Mouse (Mus musculus) embryonic facial prominence, embryonic 12.5 days (tissue): ENCODE measurements around the gene Foxk2. TPM values are rescaled to one million over a fixed set of nuclear protein-coding genes. Genes with fewer than 3 reads are reported as not detected.

Experiments
- ATAC-seq: fragments of 200-750 bp; cut with Nextera tagmentation; 2 replicates; pipeline ENCODE4 v1.8.0; 2017; ENCODE audit not compliant: insufficient number of reproducible peaks, insufficient read depth, low FRiP score, low TSS enrichment
- H3K27ac ChIP-seq: fragments of 300-500 bp; sonication (generic); 2 replicates; pipeline ENCODE4 v1.5.1; 2016; ENCODE audit warnings: mild to moderate bottlenecking
- H3K27me3 ChIP-seq: fragments of 300-500 bp; sonication (generic); 2 replicates; pipeline ENCODE4 v1.6.1; 2016; ENCODE audit warnings: mild to moderate bottlenecking, moderate library complexity
- H3K36me3 ChIP-seq: fragments of 300-500 bp; sonication (generic); 2 replicates; pipeline ENCODE4 v1.6.1; 2016; ENCODE audit warnings: mild to moderate bottlenecking
- H3K4me1 ChIP-seq: fragments of 300-500 bp; sonication (generic); 2 replicates; pipeline ENCODE4 v1.6.1; 2016
- H3K4me2 ChIP-seq: fragments of 300-500 bp; sonication (generic); replicated peaks from 2 replicates; pipeline ENCODE4 v1.6.1; 2016; ENCODE audit warnings: mild to moderate bottlenecking, moderate library complexity
- H3K4me3 ChIP-seq: fragments of 300-500 bp; sonication (generic); 2 replicates; pipeline ENCODE4 v1.5.1; 2016; ENCODE audit warnings: mild to moderate bottlenecking
- H3K9ac ChIP-seq: fragments of 300-500 bp; sonication (generic); 2 replicates; pipeline ENCODE4 v1.6.1; 2016; ENCODE audit warnings: mild to moderate bottlenecking, moderate library complexity
- H3K9me3 ChIP-seq: fragments of 300-500 bp; sonication (generic); 2 replicates; pipeline ENCODE4 v1.6.1; 2016; ENCODE audit warnings: mild to moderate bottlenecking, moderate library complexity
- WGBS: fragments of 180-500 bp; shearing (Covaris S2); methylation state at CpG from one replicate; pipeline ENCODE4 v1.1.7; 2016; 5-methylcytosine and 5-hydroxymethylcytosine counted together
- polyA plus RNA-seq: library from polyadenylated mRNA; unstranded; fragments of >200 nt; fragmentation: Nextera tagmentation; extraction: Ambion mirVana; gene quantifications from 2 replicates; pipeline ENCODE4 v1.2.1, GENCODE M21; 2016

Foxk2 gene
- 10.6 and 10.8 TPM in 2 replicates for polyA plus RNA-seq

GRCm38 (mm10) chr11:121259160-121260100 is at the start of gene Foxk2:
Gene Foxk2, plus strand, starts transcription at chr11:121259990.
- under 1% methylated on average over 90 of the region's 91 CpGs for WGBS
- H3K9me3 ChIP-seq, result no peaks in the 10 kb centered on the region
- peak within 1 kb of the TSS; percentile 99 for H3K4me3 ChIP-seq
- peaks cover 17% of the 10 kb centered on the region for H3K4me1 ChIP-seq
- H3K9ac ChIP-seq, result peak within 1 kb of the TSS; percentile 99
- H3K27ac ChIP-seq, result peak within 1 kb of the TSS; percentile 74
- H3K27me3 ChIP-seq, result no peaks in the 10 kb centered on the region
- peak within 1 kb of the TSS; percentile 95 for H3K4me2 ChIP-seq
- H3K36me3 ChIP-seq, result peaks cover 36% of the 10 kb centered on the region
- ATAC-seq, result peak; percentile 96

DNA sequence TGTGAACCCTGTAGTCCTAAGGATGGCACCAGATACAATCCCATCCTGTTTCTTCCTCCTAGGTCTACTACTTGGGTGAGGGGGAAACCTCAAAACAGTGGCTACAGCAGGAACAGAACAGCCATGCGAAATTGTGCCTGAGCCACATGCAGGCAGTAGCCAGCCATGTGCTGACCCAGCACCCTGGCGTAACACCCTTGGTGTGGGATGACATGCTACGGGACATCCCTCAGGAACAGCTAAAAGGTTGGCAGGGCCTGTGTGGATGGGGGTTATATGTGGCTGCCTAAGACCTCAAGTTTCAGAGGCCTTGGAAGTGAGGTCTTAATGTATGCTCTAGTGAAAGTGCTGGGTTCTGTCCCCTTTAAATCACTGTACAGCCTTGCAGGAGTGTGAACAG is 43.0 kb upstream of the Foxk2 start:
- Histone ChIP-seq H3K4me2 (no peak overlapping the region), H3K27ac (no peak overlapping the region), H3K27me3 (no peaks in the 10 kb centered on the region), H3K4me1 (no peaks in the 10 kb centered on the region), H3K9me3 (no peaks in the 10 kb centered on the region), H3K4me3 (no peak overlapping the region), H3K9ac (no peak overlapping the region), H3K36me3 (peaks cover 58% of the 10 kb centered on the region)
- 96% methylated on average over 3 of the region's 3 CpGs for WGBS
- no peak for ATAC-seq

- ATAC-seq, result no peak
- Histone ChIP-seq H3K4me2 (no peak overlapping the region), H3K36me3 (peaks cover 82% of the 10 kb centered on the region), H3K4me1 (no peaks in the 10 kb centered on the region), H3K27me3 (no peaks in the 10 kb centered on the region), H3K27ac (no peak overlapping the region), H3K9ac (no peak overlapping the region), H3K4me3 (no peak overlapping the region), H3K9me3 (no peaks in the 10 kb centered on the region)
- 91% methylated on average over 11 of the region's 11 CpGs for WGBS
These were observed 40.0 kb upstream of the Foxk2 start for GRCm38 (mm10) chr11:121219776-121220175.

GRCm38 (mm10) chr11:121220771-121221170 is 39.0 kb upstream of the Foxk2 start:
- no peaks in the 10 kb centered on the region for H3K4me1 ChIP-seq
- H3K27me3 ChIP-seq, result no peaks in the 10 kb centered on the region
- ATAC-seq, result no peak
- H3K9me3 ChIP-seq, result no peaks in the 10 kb centered on the region
- peaks cover 89% of the 10 kb centered on the region for H3K36me3 ChIP-seq
- no peak overlapping the region for H3K4me3 ChIP-seq
- no peak overlapping the region for H3K4me2 ChIP-seq
- H3K27ac ChIP-seq, result no peak overlapping the region
- no peak overlapping the region for H3K9ac ChIP-seq
- 84% methylated on average over 5 of the region's 5 CpGs for WGBS

DNA sequence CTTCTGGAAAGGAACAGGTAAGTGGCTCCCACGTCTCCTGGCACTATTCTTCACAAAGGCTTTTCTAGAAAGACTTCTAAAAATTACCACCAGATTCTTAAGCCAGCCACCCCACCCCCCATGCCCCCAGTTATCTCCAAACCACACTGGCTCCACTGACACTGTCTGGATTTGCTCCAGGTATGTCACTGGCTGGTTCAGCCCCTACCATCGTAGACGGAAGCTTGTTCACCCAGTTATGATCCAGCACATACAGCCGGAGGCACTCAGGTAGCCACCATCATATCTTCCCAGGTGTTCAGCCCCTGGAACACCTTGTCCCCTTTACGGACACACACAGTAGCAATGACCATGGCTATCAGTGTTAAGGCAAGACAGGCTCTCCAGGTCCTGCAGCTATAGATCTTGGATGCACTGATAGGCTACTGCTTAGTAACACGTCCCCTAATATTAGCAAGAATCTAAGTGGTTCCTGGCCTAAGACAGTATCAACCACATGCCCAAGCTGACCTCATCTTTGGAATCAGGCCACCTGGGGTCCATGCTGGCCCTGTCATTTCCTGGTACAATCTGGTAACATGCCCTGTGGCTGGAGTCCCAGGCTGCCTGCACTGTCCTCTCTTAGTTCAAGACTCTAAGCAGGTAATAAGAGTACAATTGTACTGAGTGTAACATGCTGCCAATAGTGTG is 38.3 kb upstream of the Foxk2 start:
- Histone ChIP-seq H3K4me3 (no peak overlapping the region), H3K36me3 (peaks cover 89% of the 10 kb centered on the region), H3K27ac (no peak overlapping the region), H3K9ac (no peak overlapping the region), H3K27me3 (no peaks in the 10 kb centered on the region), H3K4me2 (no peak overlapping the region), H3K9me3 (no peaks in the 10 kb centered on the region), H3K4me1 (no peaks in the 10 kb centered on the region)
- ATAC-seq, result no peak
- WGBS, result 93% methylated on average over 6 of the region's 6 CpGs

DNA sequence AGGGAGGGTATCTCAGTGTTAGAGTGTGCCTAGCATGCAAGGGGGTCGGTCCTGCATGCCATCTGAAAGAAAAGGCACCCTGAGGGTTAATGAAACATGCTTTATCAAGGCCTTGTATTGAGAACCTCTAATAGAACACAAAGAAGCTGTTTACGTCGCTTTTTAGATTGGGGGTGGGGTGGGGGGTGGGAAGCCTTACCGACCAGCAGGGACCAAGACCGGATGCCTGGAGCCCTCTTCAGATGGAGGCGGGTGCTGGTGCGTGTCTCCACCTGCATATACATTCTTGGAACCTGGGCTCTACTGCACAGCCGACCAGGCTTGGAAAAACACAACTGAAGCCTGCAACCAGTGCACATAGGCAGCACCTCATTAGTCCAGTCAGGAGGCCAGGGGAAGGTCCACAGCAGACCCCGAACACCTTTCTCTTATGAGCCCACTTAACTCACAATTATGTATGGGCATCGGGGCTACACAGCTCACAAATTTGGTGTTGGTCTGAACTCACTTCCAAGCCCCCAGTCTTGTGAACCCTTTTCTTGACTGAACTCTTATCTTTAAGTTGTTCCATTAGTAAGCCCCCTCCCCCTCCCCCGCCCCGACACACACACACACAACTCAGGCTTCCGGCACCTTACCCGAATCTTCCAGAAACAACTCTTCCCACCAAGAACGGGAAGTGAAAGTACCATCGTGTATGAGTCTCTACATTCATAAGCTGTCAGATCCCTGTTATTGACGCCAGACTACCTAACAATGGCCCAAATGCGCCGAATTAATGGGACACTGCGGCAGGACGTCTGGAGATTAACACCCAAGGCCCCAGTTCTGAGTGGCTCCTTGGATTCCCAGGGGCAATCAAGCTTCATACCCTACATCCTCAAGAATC is 31.4 kb upstream of the Foxk2 start:
- Histone ChIP-seq H3K36me3 (peaks cover 38% of the 10 kb centered on the region), H3K27ac (peak overlapping the region; percentile 57), H3K4me3 (peak overlapping the region; percentile 76), H3K4me1 (peaks cover 12% of the 10 kb centered on the region), H3K9ac (peak overlapping the region; percentile 70), H3K4me2 (peak overlapping the region; percentile 79), H3K27me3 (no peaks in the 10 kb centered on the region), H3K9me3 (no peaks in the 10 kb centered on the region)
- ATAC-seq, result no peak
- 30% methylated on average over 21 of the region's 21 CpGs for whole genome bisulfite sequencing

GRCm38 (mm10) chr11:121229018-121229439 is 30.8 kb upstream of the Foxk2 start, which contains the start of gene Cybc1:
Gene Cybc1, minus strand, starts transcription at chr11:121229322.
- Histone ChIP-seq H3K4me1 (peaks cover 12% of the 10 kb centered on the region), H3K4me3 (peak within 1 kb of the TSS; percentile 76), H3K4me2 (peak within 1 kb of the TSS; percentile 79), H3K27ac (peak within 1 kb of the TSS; percentile 57), H3K36me3 (peaks cover 31% of the 10 kb centered on the region), H3K9ac (peak within 1 kb of the TSS; percentile 70), H3K27me3 (no peaks in the 10 kb centered on the region), H3K9me3 (no peaks in the 10 kb centered on the region)
- ATAC-seq, result peak; percentile 90
- under 1% methylated on average over 23 of the region's 23 CpGs for WGBS

GRCm38 (mm10) chr11:121231191-121231590 is 28.6 kb upstream of the Foxk2 start:
- no peak overlapping the region for H3K4me3 ChIP-seq
- H3K9ac ChIP-seq, result no peak overlapping the region
- H3K9me3 ChIP-seq, result no peaks in the 10 kb centered on the region
- 79% methylated on average over 4 of the region's 4 CpGs for WGBS
- H3K27me3 ChIP-seq, result no peaks in the 10 kb centered on the region
- H3K36me3 ChIP-seq, result peaks cover 10% of the 10 kb centered on the region; the same call in 1 of the 2 replicates
- H3K4me1 ChIP-seq, result peaks cover 12% of the 10 kb centered on the region
- no peak overlapping the region for H3K27ac ChIP-seq
- ATAC-seq, result no peak
- H3K4me2 ChIP-seq, result no peak overlapping the region

DNA sequence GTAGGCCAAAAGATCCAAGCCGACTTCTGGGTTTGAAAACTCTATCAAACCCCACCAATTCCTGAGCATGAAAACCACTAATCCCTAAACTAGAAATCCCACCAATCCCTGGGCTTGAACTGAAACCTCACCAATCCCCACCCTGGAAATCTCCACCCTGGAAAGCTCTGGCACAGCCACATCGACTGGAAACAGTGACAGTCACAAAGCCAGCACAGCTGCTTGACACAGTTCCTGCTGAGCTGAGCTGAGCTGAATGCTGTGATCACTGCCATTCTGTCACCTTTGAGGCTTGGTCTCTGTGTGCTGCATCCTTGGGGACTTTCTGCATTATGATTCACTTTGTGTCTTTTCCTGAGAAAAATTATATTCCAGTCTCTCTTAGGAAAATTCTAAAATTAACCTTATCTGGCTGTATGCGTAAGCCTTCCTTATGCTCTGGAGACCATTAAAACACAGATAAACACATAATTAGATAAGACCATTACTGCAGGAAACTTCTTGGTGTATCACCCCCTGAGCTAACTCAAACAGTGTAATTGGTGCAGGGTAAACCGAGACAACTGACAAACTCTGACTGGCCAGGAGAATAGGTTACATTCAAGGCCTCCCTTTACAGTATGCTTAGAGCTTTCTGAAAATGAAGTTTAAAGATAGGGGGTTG is 28.0 kb upstream of the Foxk2 start:
- Histone ChIP-seq H3K4me2 (no peak overlapping the region), H3K9me3 (no peaks in the 10 kb centered on the region), H3K9ac (no peak overlapping the region), H3K4me1 (peaks cover 12% of the 10 kb centered on the region), H3K27ac (no peak overlapping the region), H3K27me3 (no peaks in the 10 kb centered on the region), H3K4me3 (no peak overlapping the region), H3K36me3 (peaks cover 4% of the 10 kb centered on the region; the same call in 1 of the 2 replicates)
- ATAC-seq, result no peak
- WGBS, result 49% methylated on average over 4 of the region's 4 CpGs

DNA sequence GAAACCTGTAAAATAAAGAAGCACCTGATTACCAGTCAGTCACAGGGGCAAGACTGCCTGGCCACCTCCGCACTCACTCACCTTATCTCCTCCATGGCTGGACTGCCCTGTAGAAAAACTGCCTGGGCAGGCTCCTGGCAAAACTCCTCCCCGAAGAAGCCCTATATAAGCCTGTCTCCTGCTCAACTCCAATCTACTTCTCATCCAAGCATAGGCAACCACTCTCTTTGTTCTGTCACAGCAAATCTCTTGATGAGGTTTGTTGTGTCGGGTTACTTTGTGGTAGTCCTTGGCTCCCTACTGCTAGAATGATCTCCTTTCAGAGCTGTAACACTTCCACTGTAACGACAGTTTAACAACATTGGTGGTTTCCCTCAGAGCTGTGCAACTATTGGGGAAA is 27.1 kb upstream of the Foxk2 start:
- H3K27me3 ChIP-seq, result no peaks in the 10 kb centered on the region
- no peaks in the 10 kb centered on the region for H3K36me3 ChIP-seq
- no peak overlapping the region for H3K4me3 ChIP-seq

More for the DNA sequence above, 27.1 kb upstream of the Foxk2 start:
- Histone ChIP-seq H3K4me2 (no peak overlapping the region), H3K9me3 (no peaks in the 10 kb centered on the region), H3K27ac (no peak overlapping the region), H3K4me1 (peaks cover 11% of the 10 kb centered on the region), H3K9ac (no peak overlapping the region)
- WGBS, result 39% methylated on average over 4 of the region's 4 CpGs
- no peak for ATAC-seq
